Mouse (Mus musculus) heart, embryonic 11.5 days (tissue): Measurements from ENCODE around the gene Gmds. TPM values are rescaled to one million over a fixed set of nuclear protein-coding genes. Genes with fewer than 3 reads are reported as not detected.
A peak's percentile ranks its signal among the peaks of the same experiment; 100 is the strongest.

Source experiments
- ATAC-seq: fragments of 200-750 bp; cut with Nextera tagmentation; replicated peaks from 2 replicates; pipeline ENCODE4 v1.8.0; 2017; ENCODE audit warnings: moderate library complexity; ENCODE audit not compliant: insufficient number of reproducible peaks, low FRiP score, low TSS enrichment
- H3K27ac ChIP-seq: fragments of 300-500 bp; sonication (generic); 2 replicates; pipeline ENCODE4 v1.5.1; 2014; ENCODE audit warnings: mild to moderate bottlenecking, low read depth, low read length
- H3K27me3 ChIP-seq: fragments of 300-500 bp; sonication (generic); 2 replicates; pipeline ENCODE4 v1.6.1; 2014; ENCODE audit warnings: mild to moderate bottlenecking, low read length, mixed read lengths; ENCODE audit not compliant: control insufficient read depth, insufficient read depth
- H3K36me3 ChIP-seq: fragments of 300-500 bp; sonication (generic); 2 replicates; pipeline ENCODE4 v1.6.1; 2014; ENCODE audit warnings: mild to moderate bottlenecking, low read length, moderate library complexity, mixed read lengths; ENCODE audit not compliant: control insufficient read depth, insufficient read depth
- H3K4me1 ChIP-seq: fragments of 300-500 bp; sonication (generic); 2 replicates; pipeline ENCODE4 v1.6.1; 2014; ENCODE audit warnings: low read length; ENCODE audit not compliant: control insufficient read depth, insufficient read depth
- H3K4me2 ChIP-seq: fragments of 300-500 bp; sonication (generic); 2 replicates; pipeline ENCODE4 v1.6.1; 2014; ENCODE audit warnings: mild to moderate bottlenecking, moderate library complexity
- H3K4me3 ChIP-seq: fragments of 300-500 bp; sonication (generic); 2 replicates; pipeline ENCODE4 v1.5.1; 2014; ENCODE audit warnings: low read depth, low read length
- H3K9ac ChIP-seq: fragments of 300-500 bp; sonication (generic); 2 replicates; pipeline ENCODE4 v1.6.1; 2014; ENCODE audit warnings: mild to moderate bottlenecking, low read depth, low read length, moderate library complexity
- H3K9me3 ChIP-seq: fragments of 300-500 bp; sonication (generic); replicated peaks from 2 replicates; pipeline ENCODE4 v1.6.1; 2016; ENCODE audit warnings: low read length; ENCODE audit not compliant: control insufficient read depth
- WGBS: fragments of 180-500 bp; shearing (Covaris S2); extraction: QIAGEN DNeasy Blood & Tissue Kit; methylation state at CpG from one replicate; pipeline ENCODE4 v1.1.7; 2014; ENCODE audit not compliant: insufficient replicate concordance; 5-methylcytosine and 5-hydroxymethylcytosine counted together
- polyA plus RNA-seq: library from polyadenylated mRNA; unstranded; fragments of >200 nt; fragmentation: Nextera tagmentation; extraction: Ambion mirVana; gene quantifications from 2 replicates; pipeline ENCODE4 v1.2.1, GENCODE M21; 2014

Gene Gmds
- polyA plus RNA-seq: 29.0 and 31.3 TPM in 2 replicates

- 3% methylated on average over 55 of the region's 55 CpGs for WGBS
- Histone ChIP-seq H3K4me1 (peaks cover 5% of the 10 kb centered on the region; the same call in 1 of the 2 replicates), H3K4me2 (peak within 1 kb of the TSS; percentile 88), H3K36me3 (peaks cover 1% of the 10 kb centered on the region; the same call in 1 of the 2 replicates), H3K27me3 (no peaks in the 10 kb centered on the region), H3K4me3 (peak within 1 kb of the TSS; percentile 77), H3K9me3 (no peaks in the 10 kb centered on the region), H3K9ac (peak within 1 kb of the TSS; percentile 76), H3K27ac (peak within 1 kb of the TSS; percentile 70)
- peak; percentile 100 for ATAC-seq
Measured at GRCm38 (mm10) chr13:32338513-32339365, at the start of gene Gmds. Gene Gmds, minus strand, starts transcription at chr13:32338740.

GRCm38 (mm10) chr13:32385421-32386092 lies 47.0 kb upstream of the Gmds start:
- Histone ChIP-seq H3K4me3 (no peak overlapping the region), H3K27ac (no peak overlapping the region), H3K9ac (no peak overlapping the region), H3K36me3 (no peaks in the 10 kb centered on the region), H3K4me1 (no peaks in the 10 kb centered on the region), H3K4me2 (no peak overlapping the region), H3K27me3 (no peaks in the 10 kb centered on the region), H3K9me3 (no peaks in the 10 kb centered on the region)
- 60% methylated on average over 4 of the region's 4 CpGs for WGBS
- ATAC-seq: no peak

DNA sequence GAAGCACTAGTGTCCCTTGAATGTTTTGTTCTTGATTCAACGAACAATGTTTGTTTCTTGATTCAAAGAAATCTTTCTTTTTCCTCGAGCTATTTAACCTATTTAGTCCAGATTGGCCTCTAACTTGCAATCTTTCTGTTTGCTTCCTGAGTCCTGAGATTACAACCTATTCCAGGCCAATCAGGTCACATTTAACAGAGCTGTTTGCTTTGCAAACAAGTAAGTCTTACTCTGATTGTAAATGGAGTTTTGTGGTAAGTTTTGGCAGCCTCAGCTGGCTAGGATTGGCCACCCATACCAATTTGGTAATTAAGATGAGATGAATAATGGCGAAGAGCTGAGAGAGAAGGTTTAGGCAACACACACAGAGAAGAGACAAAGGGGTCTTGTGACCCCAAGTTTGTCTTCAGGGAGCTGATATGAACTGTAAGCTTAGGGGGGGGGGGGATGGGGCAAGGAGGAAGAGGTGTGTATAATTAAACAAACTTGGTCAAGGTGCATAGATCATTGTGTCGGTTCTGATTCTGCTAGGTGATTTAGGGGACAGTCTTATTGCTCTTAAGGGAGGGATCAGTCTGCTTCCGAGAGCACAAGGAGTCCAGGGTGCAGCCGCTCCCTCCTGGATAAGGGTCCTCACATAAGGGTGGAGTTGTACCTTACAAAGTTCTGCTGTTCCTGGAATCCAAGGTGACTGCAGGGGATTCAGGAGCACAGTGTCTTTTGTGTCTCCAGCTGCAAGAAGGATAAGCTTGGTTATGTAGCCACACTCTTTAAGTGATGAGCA lies 43.9 kb upstream of the Gmds start:
- no peak for ATAC-seq
- no peaks in the 10 kb centered on the region for H3K36me3 ChIP-seq
- WGBS: 71% methylated on average over 6 of the region's 6 CpGs

GRCm38 (mm10) chr13:32378634-32379033 lies 40.1 kb upstream of the Gmds start:
- no peak overlapping the region for H3K9ac ChIP-seq
- H3K4me1 ChIP-seq: no peaks in the 10 kb centered on the region
- ATAC-seq: no peak
- H3K4me3 ChIP-seq: no peak overlapping the region
- H3K4me2 ChIP-seq: no peak overlapping the region
- no peaks in the 10 kb centered on the region for H3K36me3 ChIP-seq
- WGBS: 79% methylated on average over 1 of the region's 1 CpGs
- no peak overlapping the region for H3K27ac ChIP-seq
- H3K9me3 ChIP-seq: no peaks in the 10 kb centered on the region
- H3K27me3 ChIP-seq: no peaks in the 10 kb centered on the region

More for the DNA sequence above, 43.9 kb upstream of the Gmds start:
- Histone ChIP-seq H3K9me3 (no peaks in the 10 kb centered on the region), H3K27me3 (no peaks in the 10 kb centered on the region), H3K9ac (no peak overlapping the region), H3K27ac (no peak overlapping the region), H3K4me3 (no peak overlapping the region), H3K4me2 (no peak overlapping the region), H3K4me1 (no peaks in the 10 kb centered on the region)

DNA sequence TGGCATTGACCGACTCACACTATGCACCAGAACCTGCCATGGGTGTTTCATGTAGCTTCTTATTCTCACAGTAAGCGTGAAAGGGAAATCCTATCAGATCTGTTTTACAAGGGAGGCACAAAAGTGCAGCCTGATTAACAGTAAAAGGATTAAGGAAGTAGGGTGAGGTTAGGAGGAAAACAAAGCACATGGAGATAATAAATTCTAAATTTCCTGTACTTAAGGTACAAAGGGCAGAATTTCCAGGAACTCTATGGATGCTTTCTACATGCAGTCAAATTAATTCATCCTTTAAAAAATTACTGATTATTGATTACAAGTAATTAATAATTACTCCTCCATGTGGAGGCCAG lies 34.0 kb upstream of the Gmds start:
- H3K36me3 ChIP-seq: no peaks in the 10 kb centered on the region
- H3K27ac ChIP-seq: no peak overlapping the region
- H3K27me3 ChIP-seq: no peaks in the 10 kb centered on the region
- no peaks in the 10 kb centered on the region for H3K4me1 ChIP-seq
- 76% methylated on average over 2 of the region's 2 CpGs for WGBS
- no peak overlapping the region for H3K9ac ChIP-seq
- no peak overlapping the region for H3K4me3 ChIP-seq
- no peak overlapping the region for H3K4me2 ChIP-seq
- H3K9me3 ChIP-seq: no peaks in the 10 kb centered on the region
- ATAC-seq: no peak

DNA sequence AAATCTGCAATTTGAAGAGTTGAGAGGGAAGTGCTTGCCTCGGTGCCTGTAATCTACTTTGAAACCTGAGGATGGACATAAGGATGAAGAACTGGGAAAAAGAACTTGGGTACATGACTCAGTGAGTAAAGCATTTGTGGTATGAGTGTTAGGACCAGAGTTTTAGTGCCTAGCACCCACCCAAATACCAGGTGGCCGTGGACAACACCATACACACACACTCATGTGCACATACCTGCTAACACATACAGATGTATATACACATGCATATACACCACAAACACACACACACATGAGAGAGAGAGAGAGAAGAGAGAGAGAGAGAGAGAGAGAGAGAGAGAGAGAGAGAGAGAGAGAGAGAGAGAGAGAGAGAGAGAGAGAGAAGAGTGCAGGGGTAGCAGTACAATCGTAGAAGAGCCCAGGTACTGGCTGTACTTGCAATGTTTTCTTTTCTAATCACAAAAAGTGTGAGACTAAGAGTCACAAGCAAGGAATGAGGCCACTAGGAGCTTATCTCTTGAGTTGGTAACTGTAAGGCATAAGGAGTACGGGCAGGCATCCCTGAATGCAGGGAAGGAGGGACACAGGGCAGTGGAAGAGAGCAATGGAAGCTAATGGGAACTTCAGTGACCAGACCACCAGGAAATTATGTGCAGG lies 33.5 kb upstream of the Gmds start:
- Histone ChIP-seq H3K27me3 (no peaks in the 10 kb centered on the region), H3K9me3 (no peaks in the 10 kb centered on the region), H3K27ac (no peak overlapping the region), H3K36me3 (no peaks in the 10 kb centered on the region), H3K4me2 (no peak overlapping the region), H3K4me3 (no peak overlapping the region), H3K4me1 (no peaks in the 10 kb centered on the region), H3K9ac (no peak overlapping the region)
- ATAC-seq: no peak
- 56% methylated on average over 4 of the region's 4 CpGs for WGBS

DNA sequence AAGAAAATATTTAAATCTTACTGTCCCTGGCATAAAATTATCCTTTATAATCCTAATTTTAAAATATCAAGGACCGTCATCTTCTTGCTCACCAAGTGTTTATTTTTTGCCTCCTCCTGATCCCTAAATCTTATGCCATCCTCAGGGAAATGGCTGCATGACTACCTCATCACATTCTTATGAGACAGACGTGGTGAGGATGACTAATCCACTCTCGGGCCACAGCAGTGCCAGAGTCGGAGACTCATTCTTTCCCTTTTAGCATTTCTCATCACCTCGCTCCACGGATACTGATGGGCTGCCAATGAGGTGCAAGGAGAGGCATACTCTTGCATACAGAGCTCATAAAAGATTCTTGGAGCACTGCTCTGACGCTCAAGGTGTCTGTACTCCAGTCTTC lies 32.2 kb upstream of the Gmds start:
- no peak overlapping the region for H3K9ac ChIP-seq
- H3K27me3 ChIP-seq: no peaks in the 10 kb centered on the region
- 68% methylated on average over 7 of the region's 7 CpGs for WGBS
- H3K4me3 ChIP-seq: no peak overlapping the region
- H3K27ac ChIP-seq: no peak overlapping the region
- H3K4me2 ChIP-seq: no peak overlapping the region
- H3K36me3 ChIP-seq: no peaks in the 10 kb centered on the region
- no peaks in the 10 kb centered on the region for H3K4me1 ChIP-seq
- no peak for ATAC-seq
- no peaks in the 10 kb centered on the region for H3K9me3 ChIP-seq

DNA sequence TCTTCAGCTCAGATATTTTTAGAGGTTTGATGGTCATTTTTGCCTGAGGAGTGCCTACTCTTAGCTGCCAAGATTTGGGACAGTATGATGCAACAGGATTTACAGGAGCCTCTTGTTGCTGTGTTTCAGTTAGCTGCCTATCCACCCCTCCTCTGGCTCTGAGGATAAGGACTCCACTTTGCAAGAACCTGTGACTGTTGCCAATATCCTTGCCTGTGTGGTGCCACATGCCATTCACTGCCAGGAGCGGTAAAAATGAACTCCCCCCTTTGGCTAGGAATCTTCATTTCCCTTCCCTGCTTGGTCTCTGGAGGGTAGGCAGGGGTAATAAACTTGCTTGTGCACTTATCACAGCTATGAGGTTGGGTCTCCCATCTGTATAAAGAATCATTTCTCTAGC lies 31.6 kb upstream of the Gmds start:
- no peaks in the 10 kb centered on the region for H3K36me3 ChIP-seq
- no peak for ATAC-seq
- 74% methylated on average over 1 of the region's 1 CpGs for whole genome bisulfite sequencing

More for the DNA sequence above, 31.6 kb upstream of the Gmds start:
- Histone ChIP-seq H3K27ac (no peak overlapping the region), H3K4me2 (no peak overlapping the region), H3K4me3 (no peak overlapping the region), H3K9me3 (no peaks in the 10 kb centered on the region), H3K27me3 (no peaks in the 10 kb centered on the region), H3K9ac (no peak overlapping the region), H3K4me1 (no peaks in the 10 kb centered on the region)
